Mouse (Mus musculus): ENCODE results near the gene 2310061I04Rik. TPM values are rescaled to one million over a fixed set of nuclear protein-coding genes. Genes with fewer than 3 reads are reported as not detected.

The 2310061I04Rik gene
- polyA plus RNA-seq, 1 experiment from 2014 or later = 34.6 TPM

- peaks cover 41% of the 10 kb centered on the region for H3K36me3 ChIP-seq (ENCODE audit: control insufficient read depth, insufficient read depth)
- peaks cover 13% of the 10 kb centered on the region for H3K4me1 ChIP-seq (ENCODE audit: control insufficient read depth, insufficient read depth, low read length)
- H3K4me3 ChIP-seq (ENCODE audit: low read length) = no peak overlapping the region
- 84% methylated on average over 4 of the region's 4 CpGs for WGBS
- no peak overlapping the region for H3K4me2 ChIP-seq (ENCODE audit: low read depth, low read length)
- no peak overlapping the region for H3K9ac ChIP-seq (ENCODE audit: low read length)
- H3K9me3 ChIP-seq (replicated peaks; ENCODE audit: control insufficient read depth, low read length) = no peaks in the 10 kb centered on the region
- ATAC-seq (replicated peaks; ENCODE audit: extremely low read depth, insufficient read depth, low FRiP score) = no peak
- H3K27ac ChIP-seq (ENCODE audit: low read length) = no peak overlapping the region
- no peaks in the 10 kb centered on the region for H3K27me3 ChIP-seq (ENCODE audit: control insufficient read depth, insufficient read depth, low read length)
These were observed 26.1 kb upstream of the 2310061I04Rik start for GRCm38 (mm10) chr17:35923281-35923680.

DNA sequence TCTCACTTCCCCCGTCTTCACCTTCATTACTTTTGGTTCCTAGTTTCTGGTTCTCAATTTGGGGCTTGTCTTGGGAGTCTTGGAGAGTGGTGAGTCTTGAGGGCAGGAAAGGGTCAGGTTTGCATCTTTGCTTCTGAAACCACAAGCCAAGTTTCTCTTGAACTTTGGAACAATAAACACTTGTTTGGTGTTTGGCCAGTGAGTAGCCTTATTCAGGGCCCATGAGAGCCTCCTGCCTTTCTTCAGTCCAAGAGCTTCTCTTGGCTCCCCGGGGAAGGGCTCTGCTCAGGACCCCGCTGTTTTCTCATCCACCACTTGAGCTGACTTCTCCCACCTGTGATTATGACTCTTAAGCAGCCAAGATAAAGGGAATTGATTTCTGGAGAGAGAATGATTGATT lies 25.3 kb upstream of the 2310061I04Rik start:
- H3K4me1 ChIP-seq (ENCODE audit: control insufficient read depth, insufficient read depth, low read length) = peaks cover 13% of the 10 kb centered on the region
- H3K4me2 ChIP-seq (ENCODE audit: low read depth, low read length) = no peak overlapping the region
- no peak overlapping the region for H3K9ac ChIP-seq (ENCODE audit: low read length)
- H3K27me3 ChIP-seq (ENCODE audit: control insufficient read depth, insufficient read depth, low read length) = no peaks in the 10 kb centered on the region
- H3K4me3 ChIP-seq (ENCODE audit: low read length) = no peak overlapping the region
- WGBS = 84% methylated on average over 3 of the region's 3 CpGs
- H3K36me3 ChIP-seq (ENCODE audit: control insufficient read depth, insufficient read depth) = peaks cover 34% of the 10 kb centered on the region
- no peak overlapping the region for H3K27ac ChIP-seq (ENCODE audit: low read length)
- ATAC-seq (replicated peaks; ENCODE audit: extremely low read depth, insufficient read depth, low FRiP score) = no peak
- H3K9me3 ChIP-seq (replicated peaks; ENCODE audit: control insufficient read depth, low read length) = no peaks in the 10 kb centered on the region

GRCm38 (mm10) chr17:35921710-35922109 lies 24.5 kb upstream of the 2310061I04Rik start:
- WGBS = 60% methylated on average over 4 of the region's 4 CpGs
- no peak for ATAC-seq (replicated peaks; ENCODE audit: extremely low read depth, insufficient read depth, low FRiP score)
- H3K9me3 ChIP-seq (replicated peaks; ENCODE audit: control insufficient read depth, low read length) = no peaks in the 10 kb centered on the region
- no peaks in the 10 kb centered on the region for H3K27me3 ChIP-seq (ENCODE audit: control insufficient read depth, insufficient read depth, low read length)
- peaks cover 28% of the 10 kb centered on the region for H3K36me3 ChIP-seq (ENCODE audit: control insufficient read depth, insufficient read depth)
- H3K4me2 ChIP-seq (ENCODE audit: low read depth, low read length) = no peak overlapping the region
- no peak overlapping the region for H3K9ac ChIP-seq (ENCODE audit: low read length)
- H3K27ac ChIP-seq (ENCODE audit: low read length) = no peak overlapping the region
- no peak overlapping the region for H3K4me3 ChIP-seq (ENCODE audit: low read length)
- peaks cover 13% of the 10 kb centered on the region for H3K4me1 ChIP-seq (ENCODE audit: control insufficient read depth, insufficient read depth, low read length)

DNA sequence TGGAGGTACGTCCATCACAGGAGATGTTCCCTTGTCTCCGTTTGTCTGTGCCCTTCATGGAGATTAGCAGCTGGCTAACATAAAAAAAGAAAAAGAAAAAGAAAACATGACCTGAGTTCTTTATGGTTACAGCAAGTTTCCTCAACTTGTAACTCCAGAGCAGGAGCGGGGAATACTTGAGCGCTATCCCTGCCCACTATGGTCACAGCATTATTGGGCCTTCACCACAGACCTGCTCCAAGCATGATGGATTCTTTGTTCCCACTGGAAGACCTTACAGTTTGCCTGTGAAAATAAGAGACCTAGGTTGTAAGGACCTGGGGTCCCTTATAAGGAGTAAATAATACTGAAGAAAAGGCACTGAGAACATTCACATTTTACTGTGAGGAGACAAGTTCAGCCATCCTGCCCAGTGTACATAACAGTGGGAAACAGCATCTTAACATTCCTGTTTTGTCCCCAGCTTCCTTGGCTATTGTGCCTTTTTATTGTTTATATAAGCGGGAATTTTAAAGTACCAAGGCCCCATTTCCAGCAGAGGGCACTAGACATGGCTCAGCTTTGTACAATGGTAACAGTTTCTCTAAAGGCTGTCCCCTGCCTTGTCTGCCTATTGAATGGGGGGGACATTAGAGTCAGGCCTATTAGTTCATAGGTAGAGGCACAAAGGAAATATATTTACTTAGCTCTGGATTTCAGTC lies 23.8 kb upstream of the 2310061I04Rik start:
- Histone ChIP-seq H3K9me3 (replicated peaks; ENCODE audit: control insufficient read depth, low read length) (no peaks in the 10 kb centered on the region), H3K4me1 (ENCODE audit: control insufficient read depth, insufficient read depth, low read length) (peaks cover 13% of the 10 kb centered on the region), H3K4me3 (ENCODE audit: low read length) (no peak overlapping the region), H3K27me3 (ENCODE audit: control insufficient read depth, insufficient read depth, low read length) (no peaks in the 10 kb centered on the region), H3K9ac (ENCODE audit: low read length) (no peak overlapping the region), H3K27ac (ENCODE audit: low read length) (no peak overlapping the region), H3K4me2 (ENCODE audit: low read depth, low read length) (no peak overlapping the region), H3K36me3 (ENCODE audit: control insufficient read depth, insufficient read depth) (peaks cover 21% of the 10 kb centered on the region)
- 76% methylated on average over 5 of the region's 5 CpGs for WGBS
- no peak for ATAC-seq (replicated peaks; ENCODE audit: extremely low read depth, insufficient read depth, low FRiP score)

- ATAC-seq (replicated peaks; ENCODE audit: extremely low read depth, insufficient read depth, low FRiP score) = no peak
- Histone ChIP-seq H3K4me3 (ENCODE audit: low read length) (no peak overlapping the region), H3K36me3 (ENCODE audit: control insufficient read depth, insufficient read depth) (peaks cover 18% of the 10 kb centered on the region), H3K9ac (ENCODE audit: low read length) (no peak overlapping the region), H3K4me2 (ENCODE audit: low read depth, low read length) (peak overlapping the region; percentile 98; the same call in 1 of the 2 replicates), H3K27me3 (ENCODE audit: control insufficient read depth, insufficient read depth, low read length) (no peaks in the 10 kb centered on the region), H3K9me3 (replicated peaks; ENCODE audit: control insufficient read depth, low read length) (no peaks in the 10 kb centered on the region), H3K27ac (ENCODE audit: low read length) (peak overlapping the region; percentile 99), H3K4me1 (ENCODE audit: control insufficient read depth, insufficient read depth, low read length) (peaks cover 15% of the 10 kb centered on the region)
- WGBS = 52% methylated on average over 1 of the region's 1 CpGs
These were observed 23.2 kb upstream of the 2310061I04Rik start for GRCm38 (mm10) chr17:35920384-35920783.

- 37% methylated on average over 6 of the region's 6 CpGs for WGBS
- ATAC-seq (replicated peaks; ENCODE audit: extremely low read depth, insufficient read depth, low FRiP score) = no peak
These were observed 22.7 kb upstream of the 2310061I04Rik start for GRCm38 (mm10) chr17:35919864-35920301.

DNA sequence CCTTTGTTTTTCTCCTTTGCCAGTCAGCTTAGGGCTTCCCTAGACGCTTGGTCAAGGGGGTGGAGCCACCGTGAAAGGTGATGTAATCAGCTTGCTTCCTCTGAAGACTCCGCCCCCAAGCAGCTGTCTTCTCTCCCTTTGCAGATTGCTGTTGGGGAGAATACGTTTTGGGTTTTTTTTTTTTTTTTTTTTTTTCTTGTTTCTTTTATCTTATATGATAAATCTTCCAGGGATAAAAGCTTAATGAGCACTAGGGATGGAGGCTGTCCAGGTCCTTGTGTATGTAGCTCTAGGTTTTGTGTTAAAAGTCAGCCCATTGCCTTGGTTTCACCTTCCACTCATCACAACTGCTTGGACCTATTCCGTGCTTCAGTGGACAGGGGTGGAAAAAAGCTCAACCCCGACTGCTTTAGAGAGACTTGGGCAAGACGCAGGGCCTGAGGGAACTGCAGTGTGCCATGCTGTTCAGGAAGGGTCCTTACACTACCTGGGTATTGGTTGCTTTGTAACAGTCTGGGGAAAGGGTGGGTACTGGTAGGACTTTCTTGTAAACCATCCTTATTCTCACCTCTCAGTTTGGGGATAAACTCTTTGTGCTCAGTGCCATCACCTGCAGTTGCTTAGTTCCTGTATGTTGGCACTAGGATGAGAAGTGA lies 22.0 kb upstream of the 2310061I04Rik start:
- peak overlapping the region; percentile 96 for H3K9ac ChIP-seq (ENCODE audit: low read length)
- peak overlapping the region; percentile 99 for H3K27ac ChIP-seq (ENCODE audit: low read length)
- no peaks in the 10 kb centered on the region for H3K27me3 ChIP-seq (ENCODE audit: control insufficient read depth, insufficient read depth, low read length)
- peak overlapping the region; percentile 72 for H3K4me3 ChIP-seq (ENCODE audit: low read length)
- H3K4me2 ChIP-seq (ENCODE audit: low read depth, low read length) = peak overlapping the region; percentile 98
- no peaks in the 10 kb centered on the region for H3K9me3 ChIP-seq (replicated peaks; ENCODE audit: control insufficient read depth, low read length)
- peak; percentile 16 for ATAC-seq (replicated peaks; ENCODE audit: extremely low read depth, insufficient read depth, low FRiP score)
- H3K36me3 ChIP-seq (ENCODE audit: control insufficient read depth, insufficient read depth) = peaks cover 11% of the 10 kb centered on the region
- H3K4me1 ChIP-seq (ENCODE audit: control insufficient read depth, insufficient read depth, low read length) = peaks cover 22% of the 10 kb centered on the region
- WGBS = 16% methylated on average over 7 of the region's 7 CpGs

More at GRCm38 (mm10) chr17:35919864-35920301, 22.7 kb upstream of the 2310061I04Rik start:
- Histone ChIP-seq H3K4me3 (ENCODE audit: low read length) (peak overlapping the region; percentile 16; the same call in 1 of the 2 replicates), H3K4me2 (ENCODE audit: low read depth, low read length) (peak overlapping the region; percentile 98), H3K9ac (ENCODE audit: low read length) (peak overlapping the region; percentile 77), H3K27ac (ENCODE audit: low read length) (peak overlapping the region; percentile 99), H3K4me1 (ENCODE audit: control insufficient read depth, insufficient read depth, low read length) (peaks cover 19% of the 10 kb centered on the region), H3K9me3 (replicated peaks; ENCODE audit: control insufficient read depth, low read length) (no peaks in the 10 kb centered on the region), H3K27me3 (ENCODE audit: control insufficient read depth, insufficient read depth, low read length) (no peaks in the 10 kb centered on the region), H3K36me3 (ENCODE audit: control insufficient read depth, insufficient read depth) (peaks cover 14% of the 10 kb centered on the region)

- ATAC-seq (replicated peaks; ENCODE audit: extremely low read depth, insufficient read depth, low FRiP score) = no peak
- H3K9ac ChIP-seq (ENCODE audit: low read length) = peak overlapping the region; percentile 96
- H3K4me1 ChIP-seq (ENCODE audit: control insufficient read depth, insufficient read depth, low read length) = peaks cover 22% of the 10 kb centered on the region
- peak overlapping the region; percentile 99 for H3K27ac ChIP-seq (ENCODE audit: low read length)
- peak overlapping the region; percentile 98 for H3K4me2 ChIP-seq (ENCODE audit: low read depth, low read length)
- peaks cover 8% of the 10 kb centered on the region; the same call in 1 of the 2 replicates for H3K36me3 ChIP-seq (ENCODE audit: control insufficient read depth, insufficient read depth)
- peak overlapping the region; percentile 72 for H3K4me3 ChIP-seq (ENCODE audit: low read length)
- H3K27me3 ChIP-seq (ENCODE audit: control insufficient read depth, insufficient read depth, low read length) = no peaks in the 10 kb centered on the region
- WGBS = under 1% methylated on average over 11 of the region's 11 CpGs
- H3K9me3 ChIP-seq (replicated peaks; ENCODE audit: control insufficient read depth, low read length) = no peaks in the 10 kb centered on the region
These were observed 21.2 kb upstream of the 2310061I04Rik start for GRCm38 (mm10) chr17:35918276-35919059.
